Mouse (Mus musculus): ENCODE data around the gene Pomt1. TPM values are rescaled to one million over a fixed set of nuclear protein-coding genes. Genes with fewer than 3 reads are reported as not detected.

The Pomt1 gene
- polyA plus RNA-seq, 1 experiment, result 36.4 TPM

DNA sequence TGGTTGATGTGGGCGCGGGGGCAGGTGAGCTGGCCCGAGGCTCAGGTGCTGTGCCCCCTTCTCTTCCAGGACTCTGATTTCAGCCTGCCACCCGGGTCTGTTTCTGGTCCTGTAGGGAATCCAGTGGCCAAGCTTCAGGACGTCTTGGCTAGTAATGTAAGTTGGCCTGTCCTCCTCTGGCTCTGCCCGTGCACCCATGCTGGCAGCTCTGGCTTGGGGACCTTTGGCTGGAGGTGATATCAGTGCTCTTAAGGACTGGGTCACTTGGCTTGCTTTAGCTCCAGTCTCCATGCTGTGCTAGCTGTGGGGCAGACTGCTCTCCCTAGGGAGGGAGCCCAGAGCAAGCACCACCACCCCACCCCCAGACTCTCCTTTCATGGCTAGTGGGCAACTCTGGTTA, 16.4 kb upstream of the Pomt1 start:
- 96% methylated on average over 6 of the region's 6 CpGs for WGBS
- no peak overlapping the region for H3K4me3 ChIP-seq (ENCODE audit: control insufficient read depth, insufficient read depth, low read length)
- no peaks in the 10 kb centered on the region for H3K4me1 ChIP-seq (replicated peaks; ENCODE audit: control insufficient read depth, insufficient read depth, low read length)
- no peaks in the 10 kb centered on the region for H3K27me3 ChIP-seq (ENCODE audit: control insufficient read depth, insufficient read depth, low read length)
- no peak overlapping the region for H3K27ac ChIP-seq (ENCODE audit: control insufficient read depth, insufficient read depth, low read length)
- no peak for TF ChIP-seq POLR2A (IDR thresholded peaks at IDR 0.05; ENCODE audit: control insufficient read depth, extremely low read depth, insufficient read depth, low read length, poor library complexity)
- no peak for TF ChIP-seq CTCF (IDR thresholded peaks at IDR 0.05; ENCODE audit: borderline replicate concordance, control insufficient read depth, extremely low read depth, insufficient read depth, low read length, poor library complexity)
- no peak for DNase-seq
- peaks cover 99% of the 10 kb centered on the region for H3K36me3 ChIP-seq (ENCODE audit: control insufficient read depth, insufficient read depth, low read length)

DNA sequence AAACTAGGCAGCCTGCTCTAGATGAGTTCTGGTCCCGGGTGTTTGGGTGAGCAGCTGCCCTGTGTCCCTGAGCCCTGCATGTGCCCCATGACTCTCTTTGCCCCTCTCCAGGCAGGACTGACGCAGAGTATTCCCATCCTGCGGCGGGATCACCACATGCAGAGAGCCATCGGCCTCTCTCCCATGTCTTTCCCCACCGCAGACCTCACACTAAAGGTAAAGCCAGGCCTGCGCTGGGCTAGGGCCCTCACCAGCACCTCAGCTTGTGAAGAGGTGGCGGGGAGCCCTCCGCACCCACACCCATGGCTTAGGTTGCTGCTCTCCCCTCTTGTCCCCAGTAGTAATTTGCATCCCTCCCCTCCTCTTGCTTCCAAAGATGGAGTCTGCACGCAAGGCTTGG, 15.4 kb upstream of the Pomt1 start:
- WGBS, result 98% methylated on average over 10 of the region's 10 CpGs
- no peak for TF ChIP-seq POLR2A (IDR thresholded peaks at IDR 0.05; ENCODE audit: control insufficient read depth, extremely low read depth, insufficient read depth, low read length, poor library complexity)
- no peak for TF ChIP-seq CTCF (IDR thresholded peaks at IDR 0.05; ENCODE audit: borderline replicate concordance, control insufficient read depth, extremely low read depth, insufficient read depth, low read length, poor library complexity)
- Histone ChIP-seq H3K4me3 (ENCODE audit: control insufficient read depth, insufficient read depth, low read length) (no peak overlapping the region), H3K27ac (ENCODE audit: control insufficient read depth, insufficient read depth, low read length) (no peak overlapping the region), H3K36me3 (ENCODE audit: control insufficient read depth, insufficient read depth, low read length) (peaks cover 98% of the 10 kb centered on the region), H3K4me1 (replicated peaks; ENCODE audit: control insufficient read depth, insufficient read depth, low read length) (no peaks in the 10 kb centered on the region), H3K27me3 (ENCODE audit: control insufficient read depth, insufficient read depth, low read length) (no peaks in the 10 kb centered on the region)
- no peak for DNase-seq

DNA sequence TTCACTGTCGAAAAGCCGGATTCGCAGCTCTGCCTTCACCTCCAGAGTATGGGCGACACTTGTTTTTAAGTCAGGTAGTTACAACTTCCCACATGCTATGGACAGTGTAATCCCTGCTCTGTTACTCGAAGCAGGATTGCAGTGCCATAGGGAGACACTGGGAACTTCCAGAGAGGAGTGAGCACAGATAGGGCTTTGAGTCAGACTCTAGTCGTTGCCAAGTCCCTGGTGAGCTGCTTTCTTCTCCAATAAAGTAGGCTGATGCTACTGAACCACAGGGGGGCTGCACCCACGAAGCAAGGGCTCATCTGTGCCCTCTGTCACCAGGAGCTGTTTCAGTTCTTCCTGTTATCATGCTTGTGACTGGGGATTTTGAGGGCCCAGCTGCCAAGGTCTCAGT, 14.8 kb upstream of the Pomt1 start:
- DNase-seq, result no peak
- Histone ChIP-seq H3K27me3 (ENCODE audit: control insufficient read depth, insufficient read depth, low read length) (no peaks in the 10 kb centered on the region), H3K4me3 (ENCODE audit: control insufficient read depth, insufficient read depth, low read length) (no peak overlapping the region), H3K27ac (ENCODE audit: control insufficient read depth, insufficient read depth, low read length) (no peak overlapping the region), H3K36me3 (ENCODE audit: control insufficient read depth, insufficient read depth, low read length) (peaks cover 98% of the 10 kb centered on the region), H3K4me1 (replicated peaks; ENCODE audit: control insufficient read depth, insufficient read depth, low read length) (no peaks in the 10 kb centered on the region)
- TF ChIP-seq POLR2A (IDR thresholded peaks at IDR 0.05; ENCODE audit: control insufficient read depth, extremely low read depth, insufficient read depth, low read length, poor library complexity) (no peak), CTCF (IDR thresholded peaks at IDR 0.05; ENCODE audit: borderline replicate concordance, control insufficient read depth, extremely low read depth, insufficient read depth, low read length, poor library complexity) (no peak)
- WGBS, result 93% methylated on average over 7 of the region's 7 CpGs

DNA sequence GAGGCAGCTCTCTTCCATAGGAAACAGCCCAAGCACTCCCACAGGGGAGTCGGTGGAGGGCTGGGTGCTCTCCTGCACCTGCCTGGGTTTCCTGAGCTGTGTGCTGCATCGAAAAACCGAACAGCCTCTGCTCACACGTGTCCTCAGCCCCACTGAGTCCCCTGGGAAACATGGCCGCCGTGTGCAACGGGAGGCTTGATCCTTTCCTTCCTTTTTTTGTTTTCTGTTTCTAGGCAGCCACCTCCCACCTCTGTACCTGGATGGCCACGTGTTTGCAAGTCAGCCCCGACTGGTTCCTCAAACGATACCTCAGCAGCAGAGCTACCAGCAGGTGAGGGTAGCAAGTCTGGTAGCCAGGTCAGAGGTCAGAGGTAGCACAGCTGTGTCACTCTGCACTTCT, 14.3 kb upstream of the Pomt1 start:
- Histone ChIP-seq H3K27me3 (ENCODE audit: control insufficient read depth, insufficient read depth, low read length) (no peaks in the 10 kb centered on the region), H3K4me1 (replicated peaks; ENCODE audit: control insufficient read depth, insufficient read depth, low read length) (no peaks in the 10 kb centered on the region), H3K27ac (ENCODE audit: control insufficient read depth, insufficient read depth, low read length) (no peak overlapping the region), H3K4me3 (ENCODE audit: control insufficient read depth, insufficient read depth, low read length) (no peak overlapping the region), H3K36me3 (ENCODE audit: control insufficient read depth, insufficient read depth, low read length) (peaks cover 98% of the 10 kb centered on the region)
- DNase-seq, result no peak
- TF ChIP-seq CTCF (IDR thresholded peaks at IDR 0.05; ENCODE audit: borderline replicate concordance, control insufficient read depth, extremely low read depth, insufficient read depth, low read length, poor library complexity) (no peak), POLR2A (IDR thresholded peaks at IDR 0.05; ENCODE audit: control insufficient read depth, extremely low read depth, insufficient read depth, low read length, poor library complexity) (no peak)
- WGBS, result 87% methylated on average over 10 of the region's 10 CpGs

DNA sequence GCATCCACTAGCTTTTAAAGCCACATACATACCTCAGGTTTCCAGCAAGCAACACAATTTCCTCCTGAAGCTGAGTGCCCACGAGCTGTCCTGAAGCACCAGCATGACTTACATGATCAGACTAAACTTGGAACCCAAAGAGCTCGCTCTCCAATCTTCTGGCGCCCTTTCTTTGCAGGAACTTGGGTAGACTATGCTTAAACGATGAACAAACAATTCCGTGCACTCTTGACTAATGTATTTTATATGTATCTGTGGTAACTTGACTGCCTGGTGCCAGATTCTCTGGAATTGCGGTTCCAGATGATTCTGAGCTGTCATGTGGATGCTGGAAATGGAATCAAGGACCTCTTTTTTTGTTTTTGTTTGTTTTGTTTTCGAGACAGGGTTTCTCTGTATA, 957 bp upstream of the Pomt1 start:
- 35% methylated on average over 7 of the region's 7 CpGs for WGBS
- Histone ChIP-seq H3K36me3 (ENCODE audit: control insufficient read depth, insufficient read depth, low read length) (peaks cover 19% of the 10 kb centered on the region), H3K27ac (ENCODE audit: control insufficient read depth, insufficient read depth, low read length) (peak overlapping the region; percentile 69), H3K4me1 (replicated peaks; ENCODE audit: control insufficient read depth, insufficient read depth, low read length) (peaks cover 11% of the 10 kb centered on the region), H3K4me3 (ENCODE audit: control insufficient read depth, insufficient read depth, low read length) (peak overlapping the region; percentile 94; the same call in 1 of the 2 replicates), H3K27me3 (ENCODE audit: control insufficient read depth, insufficient read depth, low read length) (no peaks in the 10 kb centered on the region)
- DNase-seq, result no peak
- TF ChIP-seq POLR2A (IDR thresholded peaks at IDR 0.05; ENCODE audit: control insufficient read depth, extremely low read depth, insufficient read depth, low read length, poor library complexity), result no peak
- no peak for TF ChIP-seq CTCF (IDR thresholded peaks at IDR 0.05; ENCODE audit: borderline replicate concordance, control insufficient read depth, extremely low read depth, insufficient read depth, low read length, poor library complexity)

DNA sequence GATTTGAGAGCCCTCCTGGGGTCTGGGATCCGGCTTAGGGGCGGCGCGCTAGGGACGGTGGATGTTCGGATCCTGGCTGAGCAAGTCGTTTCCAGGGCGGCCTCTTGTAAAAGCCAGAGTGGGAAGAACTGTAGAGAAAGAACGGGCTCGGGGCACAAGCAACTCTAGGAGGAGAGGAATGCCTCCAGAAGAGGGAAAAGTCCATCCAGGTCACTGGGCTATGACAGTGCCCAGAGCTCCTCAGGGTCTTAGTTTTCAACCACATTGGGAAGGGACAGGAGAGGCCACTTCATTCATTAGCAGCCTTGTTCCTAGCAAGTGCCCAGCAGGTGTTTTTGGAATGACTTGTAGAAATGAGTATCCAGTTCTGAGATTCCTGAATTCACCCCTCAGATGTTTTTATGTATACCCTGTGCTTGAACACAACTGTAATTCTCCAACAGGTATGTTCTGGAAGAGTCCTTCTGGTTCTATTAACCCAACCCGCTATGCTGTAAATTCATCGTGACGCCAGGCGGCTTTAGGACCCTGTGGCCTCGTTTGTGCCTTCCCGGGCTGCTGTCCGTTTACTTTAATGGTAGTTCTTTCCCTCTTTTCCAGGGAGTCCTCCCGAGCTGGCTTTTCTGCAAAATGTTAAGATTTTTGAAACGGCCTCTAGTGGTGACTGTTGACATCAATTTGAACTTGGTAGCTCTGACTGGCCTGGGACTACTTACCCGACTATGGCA, 534 bp downstream of the Pomt1 start:
- under 1% methylated on average over 20 of the region's 20 CpGs for WGBS
- Histone ChIP-seq H3K4me1 (replicated peaks; ENCODE audit: control insufficient read depth, insufficient read depth, low read length) (peaks cover 13% of the 10 kb centered on the region), H3K4me3 (ENCODE audit: control insufficient read depth, insufficient read depth, low read length) (peak overlapping the region; percentile 72), H3K27me3 (ENCODE audit: control insufficient read depth, insufficient read depth, low read length) (no peaks in the 10 kb centered on the region), H3K36me3 (ENCODE audit: control insufficient read depth, insufficient read depth, low read length) (peaks cover 4% of the 10 kb centered on the region; the same call in 1 of the 2 replicates), H3K27ac (ENCODE audit: control insufficient read depth, insufficient read depth, low read length) (peak overlapping the region; percentile 20; the same call in 1 of the 2 replicates)
- DNase-seq, result peak; percentile 49
- 0 out of 2 replicates have a peak, but pooled peaks have one; percentile 36 for TF ChIP-seq CTCF (IDR thresholded peaks at IDR 0.05; ENCODE audit: borderline replicate concordance, control insufficient read depth, extremely low read depth, insufficient read depth, low read length, poor library complexity)
- TF ChIP-seq POLR2A (IDR thresholded peaks at IDR 0.05; ENCODE audit: control insufficient read depth, extremely low read depth, insufficient read depth, low read length, poor library complexity), result no peak
